Mouse (Mus musculus) CH12.LX (cell line): ENCODE measurements around the gene Zfp579.

Experiments
- CHD1 ChIP-seq: IDR thresholded peaks from 2 replicates; pipeline ENCODE4 v1.6.1; 2012; ENCODE audit warnings: low read depth, low read length, improper control_type of control experiment, inconsistent platforms
- CHD2 ChIP-seq: IDR thresholded peaks from 2 replicates; pipeline ENCODE4 v1.6.1; 2011; ENCODE audit warnings: low read length, improper control_type of control experiment
- CTCF ChIP-seq, 2 experiments: IDR thresholded peaks in 1 of 2; conservative IDR thresholded peaks in 1 of 2; 2 replicates each; pipeline ENCODE4 v1.5.1; 2011 to 2012; ENCODE audit warnings: low read depth in 2 of 2, low read length in 2 of 2, improper control_type of control experiment in 1 of 2, inconsistent platforms in 1 of 2, mild to moderate bottlenecking in 1 of 2, moderate library complexity in 1 of 2
- EP300 ChIP-seq: IDR thresholded peaks from 2 replicates; pipeline ENCODE4 v1.6.1; 2011; ENCODE audit warnings: low read length, improper control_type of control experiment
- GABPA ChIP-seq: IDR thresholded peaks from 2 replicates; pipeline ENCODE4 v1.6.1; 2012; ENCODE audit warnings: low read depth, low read length, improper control_type of control experiment, inconsistent platforms; ENCODE audit not compliant: insufficient replicate concordance
- JUN ChIP-seq: IDR thresholded peaks from 2 replicates; pipeline ENCODE4 v1.6.1; 2011; ENCODE audit warnings: low read depth, mild to moderate bottlenecking, low read length, improper control_type of control experiment, moderate library complexity; ENCODE audit not compliant: insufficient read depth
- MXI1 ChIP-seq: IDR thresholded peaks from 2 replicates; pipeline ENCODE4 v1.6.1; 2011; ENCODE audit warnings: mild to moderate bottlenecking, low read depth, low read length, improper control_type of control experiment
- POLR2A ChIP-seq: IDR thresholded peaks from 2 replicates; pipeline ENCODE4 v1.6.1; 2011; ENCODE audit warnings: low read depth, mild to moderate bottlenecking, improper control_type of control experiment, low read length
- POLR2AphosphoS2 ChIP-seq: IDR thresholded peaks from 2 replicates; pipeline ENCODE4 v1.6.1; 2011; ENCODE audit warnings: low read depth, low read length, improper control_type of control experiment
- RAD21 ChIP-seq: IDR thresholded peaks from 2 replicates; pipeline ENCODE4 v1.6.1; 2011; ENCODE audit warnings: low read depth, mild to moderate bottlenecking, low read length, improper control_type of control experiment, moderate library complexity

DNA sequence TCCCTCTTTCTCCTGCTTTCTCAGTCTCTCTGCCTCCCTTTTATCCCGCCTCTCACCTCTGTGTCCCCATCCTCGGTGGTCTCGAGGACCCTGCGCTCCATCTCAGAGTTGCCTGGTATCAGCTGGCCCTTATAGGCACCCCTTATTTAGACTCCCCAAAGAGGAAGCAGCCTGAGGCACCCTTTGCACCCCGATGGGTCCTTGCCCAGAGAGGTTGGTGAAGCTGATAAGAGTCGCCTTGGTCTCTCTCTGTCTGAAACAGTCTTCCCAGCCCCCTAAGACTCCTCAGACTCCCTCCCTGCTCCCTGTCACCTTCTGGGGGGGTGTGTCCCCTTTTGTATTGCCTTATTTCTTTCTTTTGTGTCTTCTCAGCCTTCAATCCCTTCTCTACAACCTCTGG is 24.9 kb downstream of the Zfp579 start, which contains the start of gene Sbk3:
- no peak for TF ChIP-seq RAD21
- TF ChIP-seq GABPA, result no peak
- no peak for TF ChIP-seq JUN
- TF ChIP-seq CTCF (conservative IDR thresholded peaks at IDR 0.05 in 1 of 2, IDR thresholded peaks at IDR 0.05 in 1 of 2; ENCODE audit: low read depth in 2 of 2, low read length in 2 of 2), result no peak
- no peak for TF ChIP-seq EP300
- TF ChIP-seq MXI1, result no peak
- TF ChIP-seq CHD2, result no peak
- no peak for TF ChIP-seq CHD1
- TF ChIP-seq POLR2AphosphoS2, result no peak
- no peak for TF ChIP-seq POLR2A
